Mouse (Mus musculus) bone marrow macrophage, adult 2 months (primary cell): ENCODE data around the gene Cttnbp2.

Experiments
- CTCF ChIP-seq: IDR thresholded peaks from 2 replicates; pipeline ENCODE4 v1.5.1; 2012; ENCODE audit warnings: low read depth, mild to moderate bottlenecking, low read length, moderate library complexity
- POLR2A ChIP-seq: IDR thresholded peaks from 2 replicates; pipeline ENCODE4 v1.6.1; 2012; ENCODE audit warnings: mild to moderate bottlenecking, low read depth, low read length, borderline replicate concordance

GRCm38 (mm10) chr6:18424822-18425221, 89.8 kb downstream of the Cttnbp2 start:
- TF ChIP-seq CTCF (no peak), POLR2A (no peak)
